Mouse (Mus musculus) CH12.LX (cell line): ENCODE results near the gene Rbfox1.

Source experiments
- CTCF ChIP-seq, 2 experiments: IDR thresholded peaks in 1 of 2; conservative IDR thresholded peaks in 1 of 2; 2 replicates each; pipeline ENCODE4 v1.5.1; 2011 to 2012; ENCODE audit warnings: low read depth in 2 of 2, low read length in 2 of 2, improper control_type of control experiment in 1 of 2, inconsistent platforms in 1 of 2, mild to moderate bottlenecking in 1 of 2, moderate library complexity in 1 of 2
- E2F4 ChIP-seq: IDR thresholded peaks from 2 replicates; pipeline ENCODE4 v1.6.1; 2011; ENCODE audit warnings: low read depth, low read length, improper control_type of control experiment; ENCODE audit not compliant: insufficient replicate concordance
- EP300 ChIP-seq: IDR thresholded peaks from 2 replicates; pipeline ENCODE4 v1.6.1; 2011; ENCODE audit warnings: low read length, improper control_type of control experiment
- GABPA ChIP-seq: IDR thresholded peaks from 2 replicates; pipeline ENCODE4 v1.6.1; 2012; ENCODE audit warnings: low read depth, low read length, improper control_type of control experiment, inconsistent platforms; ENCODE audit not compliant: insufficient replicate concordance
- JUND ChIP-seq: conservative IDR thresholded peaks from 2 replicates; pipeline ENCODE4 v1.6.1; 2011; ENCODE audit warnings: low read depth, low read length, improper control_type of control experiment
- MAFK ChIP-seq: IDR thresholded peaks from 2 replicates; pipeline ENCODE4 v1.6.1; 2011; ENCODE audit warnings: low read length, improper control_type of control experiment; ENCODE audit not compliant: insufficient replicate concordance
- MEF2A ChIP-seq: IDR thresholded peaks from 2 replicates; pipeline ENCODE4 v1.6.1; 2014; ENCODE audit warnings: low read depth, mild to moderate bottlenecking, inconsistent platforms, low read length, improper control_type of control experiment, borderline replicate concordance
- MXI1 ChIP-seq: IDR thresholded peaks from 2 replicates; pipeline ENCODE4 v1.6.1; 2011; ENCODE audit warnings: mild to moderate bottlenecking, low read depth, low read length, improper control_type of control experiment
- POLR2A ChIP-seq: IDR thresholded peaks from 2 replicates; pipeline ENCODE4 v1.6.1; 2011; ENCODE audit warnings: low read depth, mild to moderate bottlenecking, improper control_type of control experiment, low read length
- TCF12 ChIP-seq: IDR thresholded peaks from 2 replicates; pipeline ENCODE4 v1.6.1; 2014; ENCODE audit warnings: low read depth, mild to moderate bottlenecking, inconsistent platforms, low read length, improper control_type of control experiment
- USF1 ChIP-seq: IDR thresholded peaks from 2 replicates; pipeline ENCODE4 v1.6.1; 2014; ENCODE audit warnings: low read depth, mild to moderate bottlenecking, inconsistent platforms, low read length, improper control_type of control experiment

- TF ChIP-seq USF1 (no peak), MEF2A (no peak), JUND (no peak), CTCF (conservative IDR thresholded peaks at IDR 0.05 in 1 of 2, IDR thresholded peaks at IDR 0.05 in 1 of 2; ENCODE audit: low read depth in 2 of 2, low read length in 2 of 2) (no peak), POLR2A (no peak), EP300 (no peak), TCF12 (no peak), MXI1 (no peak), MAFK (no peak), GABPA (no peak), E2F4 (no peak)
These were observed 1343.1 kb downstream of the Rbfox1 start for GRCm38 (mm10) chr16:7228246-7228645.
